Mouse (Mus musculus) heart, adult 2 months (tissue): Measurements from ENCODE around the gene Tspan5. TPM values are rescaled to one million over a fixed set of nuclear protein-coding genes. Genes with fewer than 3 reads are reported as not detected.

Experiments used
- DNase-seq, 2 experiments: peaks; one replicate each; pipeline ENCODE4 v3.0.0; 2021
- H3K27ac ChIP-seq: fragments of 200-600 bp; 2 replicates; pipeline ENCODE4 v1.8.1; 2022
- H3K27me3 ChIP-seq: fragments of 200-500 bp; 2 replicates; pipeline ENCODE4 v1.6.1; 2012; ENCODE audit warnings: mild to moderate bottlenecking, low read length, inconsistent platforms, mixed read lengths; ENCODE audit not compliant: control insufficient read depth, insufficient read depth
- H3K36me3 ChIP-seq: fragments of 200-500 bp; 2 replicates; pipeline ENCODE4 v1.6.1; 2012; ENCODE audit warnings: low read length, inconsistent platforms; ENCODE audit not compliant: control insufficient read depth, insufficient read depth
- H3K4me1 ChIP-seq: fragments of 200-500 bp; 2 replicates; pipeline ENCODE4 v1.6.1; 2011; ENCODE audit warnings: low read length; ENCODE audit not compliant: control insufficient read depth, insufficient read depth
- H3K4me3 ChIP-seq: fragments of 200-600 bp; 2 replicates; pipeline ENCODE4 v1.8.1; 2022
- H3K79me2 ChIP-seq: fragments of 200-500 bp; replicated peaks from 2 replicates; pipeline ENCODE4 v1.6.1; 2012; ENCODE audit warnings: mild to moderate bottlenecking, inconsistent platforms, low read length, moderate library complexity, mixed read lengths; ENCODE audit not compliant: control insufficient read depth, insufficient read depth
- H3K9ac ChIP-seq: fragments of 200-500 bp; 2 replicates; pipeline ENCODE4 v1.6.1; 2012; ENCODE audit warnings: low read depth, mild to moderate bottlenecking, control low read depth, inconsistent platforms, low read length, mixed read lengths
- CTCF ChIP-seq: fragments of 200-600 bp; IDR thresholded peaks from 2 replicates; pipeline ENCODE4 v1.8.1; 2022; ENCODE audit warnings: antibody characterized with exemption, mild to moderate bottlenecking, moderate library complexity
- EP300 ChIP-seq: fragments of 200-500 bp; IDR thresholded peaks from 2 replicates; pipeline ENCODE4 v1.6.1; 2011; ENCODE audit warnings: low read depth, low read length, control low read depth; ENCODE audit not compliant: insufficient read depth
- POLR2A ChIP-seq: fragments of 200-500 bp; IDR thresholded peaks from 2 replicates; pipeline ENCODE4 v1.6.1; 2011; ENCODE audit warnings: mild to moderate bottlenecking, low read depth, low read length, control low read depth; ENCODE audit not compliant: insufficient read depth
- WGBS: fragments of 180-500 bp; shearing (Covaris S2); methylation state at CpG from one replicate; pipeline ENCODE4 v1.1.7; 2018; 5-methylcytosine and 5-hydroxymethylcytosine counted together
- intact Hi-C: fragments of 180-260 bp; cut with DNase I; formaldehyde crosslinking; loops from one replicate; pipeline ENCODE4 v1.15.1; 2025
- polyA plus RNA-seq: library from polyadenylated mRNA; depleted of rRNA; stranded (reverse); fragments of >200 nt; gene quantifications from 2 replicates; pipeline ENCODE4 v1.2.3, GENCODE M21; 2012
- total RNA-seq, 2 experiments: library from RNA; stranded (reverse); gene quantifications; 2 replicates each; pipeline ENCODE4 v1.2.3; 2021

The Tspan5 gene
- total and polyA plus RNA-seq, 3 experiments: 4.9 to 6.9 (median 5.3) TPM

DNA sequence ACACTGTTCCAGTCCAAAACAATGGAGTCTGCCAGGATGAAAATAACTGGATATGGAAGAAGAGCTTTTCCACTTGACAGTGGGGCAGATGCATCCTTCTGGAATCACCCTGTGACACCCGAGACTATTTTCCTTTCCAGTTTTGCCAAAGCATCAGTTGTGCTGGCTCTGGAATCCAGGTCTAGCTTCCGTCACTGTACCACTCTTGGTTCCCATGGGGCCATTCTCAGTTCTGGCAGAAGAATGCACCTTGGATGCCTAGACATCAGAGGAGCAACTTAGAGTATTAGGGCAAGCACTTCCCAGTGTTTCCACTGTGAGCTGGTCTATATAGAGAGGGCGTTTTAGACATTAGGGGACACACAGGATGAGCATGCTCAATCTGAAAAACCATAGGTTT, 119.6 kb downstream of the Tspan5 start:
- intact Hi-C loops: no loop called here
- no peaks in the 10 kb centered on the region for H3K36me3 ChIP-seq
- WGBS: 64% methylated on average over 3 of the region's 3 CpGs
- no peak overlapping the region for H3K27ac ChIP-seq
- TF ChIP-seq CTCF (no peak), POLR2A (no peak), EP300 (no peak)
- no peaks in the 10 kb centered on the region for H3K79me2 ChIP-seq
- H3K27me3 ChIP-seq: no peaks in the 10 kb centered on the region
- no peak for DNase-seq
- no peak overlapping the region for H3K9ac ChIP-seq
- no peak overlapping the region for H3K4me3 ChIP-seq
- no peaks in the 10 kb centered on the region; the same call in 1 of the 2 replicates for H3K4me1 ChIP-seq

- Histone ChIP-seq H3K36me3 (no peaks in the 10 kb centered on the region), H3K9ac (no peak overlapping the region), H3K4me3 (no peak overlapping the region), H3K27me3 (no peaks in the 10 kb centered on the region), H3K4me1 (no peaks in the 10 kb centered on the region), H3K27ac (no peak overlapping the region), H3K79me2 (no peaks in the 10 kb centered on the region)
- intact Hi-C loops: no loop called here
- no peak for TF ChIP-seq EP300
- no peak for TF ChIP-seq POLR2A
- DNase-seq: no peak
- 76% methylated on average over 12 of the region's 12 CpGs for WGBS
Observed at GRCm38 (mm10) chr3:138864166-138864648, 122.2 kb downstream of the Tspan5 start.

DNA sequence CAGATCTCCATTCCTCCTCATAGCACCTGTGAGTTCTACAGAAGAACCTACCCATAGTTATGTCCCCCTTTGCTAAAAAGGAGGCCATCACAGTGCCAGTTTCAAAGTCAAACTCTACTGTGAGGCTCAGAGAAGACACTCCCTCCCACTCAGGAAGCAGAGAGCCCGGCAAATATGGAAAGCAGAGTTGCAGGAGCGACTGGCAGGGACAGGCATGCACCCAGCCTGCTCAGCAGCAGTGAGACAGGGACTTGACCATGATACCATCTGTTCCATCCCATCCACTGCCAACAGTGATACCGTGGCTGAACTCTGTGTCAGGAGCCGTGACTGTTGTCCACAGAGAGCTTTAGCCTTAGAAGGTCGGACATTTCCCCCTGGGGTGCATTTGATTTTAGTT, 123.3 kb downstream of the Tspan5 start:
- WGBS: 69% methylated on average over 5 of the region's 5 CpGs
- TF ChIP-seq EP300 (no peak), POLR2A (no peak), CTCF (no peak)
- intact Hi-C loops: no loop called here
- H3K36me3 ChIP-seq: no peaks in the 10 kb centered on the region
- no peaks in the 10 kb centered on the region for H3K27me3 ChIP-seq
- DNase-seq: no peak
- no peak overlapping the region for H3K4me3 ChIP-seq
- no peaks in the 10 kb centered on the region for H3K79me2 ChIP-seq
- H3K9ac ChIP-seq: no peak overlapping the region
- no peaks in the 10 kb centered on the region for H3K4me1 ChIP-seq
- no peak overlapping the region for H3K27ac ChIP-seq

GRCm38 (mm10) chr3:138867149-138867848, 125.3 kb downstream of the Tspan5 start:
- no peaks in the 10 kb centered on the region for H3K79me2 ChIP-seq
- WGBS: 68% methylated on average over 16 of the region's 16 CpGs
- H3K27me3 ChIP-seq: no peaks in the 10 kb centered on the region
- no peaks in the 10 kb centered on the region for H3K4me1 ChIP-seq
- no peak for TF ChIP-seq CTCF
- no peak overlapping the region for H3K27ac ChIP-seq
- H3K4me3 ChIP-seq: no peak overlapping the region
- intact Hi-C loops: no loop called here
- H3K36me3 ChIP-seq: no peaks in the 10 kb centered on the region
- DNase-seq: no peak
- no peak overlapping the region for H3K9ac ChIP-seq

- intact Hi-C loops: no loop called here
- no peak for DNase-seq
- H3K9ac ChIP-seq: no peak overlapping the region
- H3K27me3 ChIP-seq: no peaks in the 10 kb centered on the region
- no peak overlapping the region for H3K27ac ChIP-seq
- 71% methylated on average over 13 of the region's 13 CpGs for WGBS
- no peaks in the 10 kb centered on the region for H3K36me3 ChIP-seq
- no peaks in the 10 kb centered on the region for H3K4me1 ChIP-seq
- no peak overlapping the region for H3K4me3 ChIP-seq
- H3K79me2 ChIP-seq: no peaks in the 10 kb centered on the region
- TF ChIP-seq POLR2A (no peak), CTCF (no peak), EP300 (no peak)
Observed at GRCm38 (mm10) chr3:138868409-138868808, 126.4 kb downstream of the Tspan5 start.

- no peak overlapping the region for H3K4me3 ChIP-seq
- DNase-seq: no peak
- no peaks in the 10 kb centered on the region for H3K4me1 ChIP-seq
- no peak overlapping the region for H3K27ac ChIP-seq
- H3K9ac ChIP-seq: no peak overlapping the region
- no peaks in the 10 kb centered on the region for H3K27me3 ChIP-seq
- H3K79me2 ChIP-seq: no peaks in the 10 kb centered on the region
- 91% methylated on average over 7 of the region's 7 CpGs for WGBS
- no peaks in the 10 kb centered on the region for H3K36me3 ChIP-seq
- intact Hi-C loops: no loop called here
- TF ChIP-seq POLR2A (no peak), CTCF (no peak)
Observed at GRCm38 (mm10) chr3:138875282-138875681, 133.3 kb downstream of the Tspan5 start.
